Mouse (Mus musculus) frontal cortex, adult 2 months (tissue): ENCODE measurements at regions not wholly inside any gene's neighbourhood (a gene's known extent, or its start where the extent isn't known, plus 50 kb on each side); places are given as distances from the start of the nearest gene placed in this dataset.

Experiments used
- DNase-seq, 2 experiments: peaks; one replicate each; pipeline ENCODE4 v3.0.0; 2022; ENCODE audit warnings: low spot score in 1 of 2; ENCODE audit errors: extremely low spot score in 1 of 2

- no peak for DNase-seq
These were observed 595.7 kb downstream of the Bcl11a start for GRCm38 (mm10) chr11:24673248-24674207.

- no peak for DNase-seq
These were observed 596.3 kb downstream of the Bcl11a start for GRCm38 (mm10) chr11:24674208-24674571.

- DNase-seq, result peak in 1 of 2 experiments; percentile 31
These were observed 599.2 kb downstream of the Bcl11a start for GRCm38 (mm10) chr11:24677016-24677415.

GRCm38 (mm10) chr11:24679581-24679980 is 601.7 kb downstream of the Bcl11a start:
- DNase-seq, result peak; percentile 14 to 54

GRCm38 (mm10) chr11:24682423-24682822 is 604.6 kb downstream of the Bcl11a start:
- DNase-seq, result peak in 1 of 2 experiments; percentile 15

- DNase-seq, result no peak
These were observed 608.0 kb downstream of the Bcl11a start for GRCm38 (mm10) chr11:24685545-24686467.

GRCm38 (mm10) chr11:24688160-24688782 is 610.4 kb downstream of the Bcl11a start:
- DNase-seq, result no peak

GRCm38 (mm10) chr11:24689807-24690333 is 612.0 kb downstream of the Bcl11a start:
- DNase-seq, result peak in 1 of 2 experiments; percentile 54

GRCm38 (mm10) chr11:24693926-24694325 is 616.1 kb downstream of the Bcl11a start:
- no peak for DNase-seq

- DNase-seq, result no peak
These were observed 617.3 kb downstream of the Bcl11a start for GRCm38 (mm10) chr11:24695010-24695720.

GRCm38 (mm10) chr11:24696561-24696960 is 618.7 kb downstream of the Bcl11a start:
- DNase-seq, result no peak

- no peak for DNase-seq
These were observed 630.9 kb downstream of the Bcl11a start for GRCm38 (mm10) chr11:24708790-24709189.

- peak in 1 of 2 experiments; percentile 48 for DNase-seq
These were observed 638.9 kb downstream of the Bcl11a start for GRCm38 (mm10) chr11:24716539-24717287.

- DNase-seq, result no peak
These were observed 646.5 kb downstream of the Bcl11a start for GRCm38 (mm10) chr11:24724259-24724937.

GRCm38 (mm10) chr11:24726331-24726730 is 648.5 kb downstream of the Bcl11a start:
- DNase-seq, result no peak

GRCm38 (mm10) chr11:24727404-24727803 is 649.5 kb downstream of the Bcl11a start:
- DNase-seq, result no peak

- DNase-seq, result no peak
These were observed 653.6 kb downstream of the Bcl11a start for GRCm38 (mm10) chr11:24731431-24731830.

- DNase-seq, result no peak
These were observed 661.9 kb downstream of the Bcl11a start for GRCm38 (mm10) chr11:24739710-24740255.
